Mouse (Mus musculus) lung, embryonic 16.5 days (tissue): ENCODE results near the gene Ccnt1. TPM values are rescaled to one million over a fixed set of nuclear protein-coding genes. Genes with fewer than 3 reads are reported as not detected.

ENCODE experiments used
- microRNA-seq: library from miRNA; unstranded; fragments of <30 nt; microRNA quantifications from one replicate; pipeline ENCODE4, GENCODE M21; 2016
- polyA plus RNA-seq: library from polyadenylated mRNA; unstranded; fragments of >200 nt; fragmentation: Nextera tagmentation; extraction: Ambion mirVana; gene quantifications from 2 replicates; pipeline ENCODE4 v1.2.1, GENCODE M21; 2015

Gene Ccnt1
- polyA plus RNA-seq, 1 experiment from 2014 or later: 64.2 TPM

Small RNA genes lying within 50 kb of the gene (microRNA-seq; reads per million reads assigned to microRNA genes)
- not detected for gene Mir1291

Other genes with a start within 250 kb of the Ccnt1 start
- not detected in 2 replicates for gene Olfr284, start 229.9 kb downstream of the Ccnt1 start, polyA plus RNA-seq
- not detected in 2 replicates for gene Olfr283, start 190.0 kb downstream of the Ccnt1 start, polyA plus RNA-seq
- not detected in 2 replicates for gene Olfr282, start 139.7 kb downstream of the Ccnt1 start, polyA plus RNA-seq
- not detected in 2 replicates for gene Olfr281, start 118.3 kb downstream of the Ccnt1 start, polyA plus RNA-seq
- gene OR5BS1P, start 101.0 kb downstream of the Ccnt1 start, polyA plus RNA-seq: not detected in 2 replicates
- 0.39 and 0.82 TPM in 2 replicates for gene Lalba, start 88.2 kb downstream of the Ccnt1 start, polyA plus RNA-seq
- not detected in 2 replicates for gene Olfr279, start 78.5 kb downstream of the Ccnt1 start, polyA plus RNA-seq
- 86.3 and 89.9 TPM in 2 replicates for gene Kansl2, start 36.7 kb downstream of the Ccnt1 start, polyA plus RNA-seq
- not detected in 2 replicates for gene 4930415O20Rik, start 81 bp upstream of the Ccnt1 start, polyA plus RNA-seq
- 21.5 and 21.7 TPM in 2 replicates for gene Adcy6, start 39.2 kb upstream of the Ccnt1 start, polyA plus RNA-seq
- gene Cacnb3, start 59.9 kb upstream of the Ccnt1 start, polyA plus RNA-seq: 21.9 and 22.7 TPM in 2 replicates
- 21.6 and 24.0 TPM in 2 replicates for gene Ddx23, start 92.0 kb upstream of the Ccnt1 start, polyA plus RNA-seq
- 0.68 and 0.92 TPM in 2 replicates for gene Rnd1, start 106.5 kb upstream of the Ccnt1 start, polyA plus RNA-seq
- 4.9 and 5.3 TPM in 2 replicates for gene Ccdc65, start 137.3 kb upstream of the Ccnt1 start, polyA plus RNA-seq
- 32.5 and 33.5 TPM in 2 replicates for gene Fkbp11, start 157.3 kb upstream of the Ccnt1 start, polyA plus RNA-seq
- gene Arf3, start 192.3 kb upstream of the Ccnt1 start, polyA plus RNA-seq: 40.2 and 40.6 TPM in 2 replicates
- 0.13 and 0.23 TPM in 2 replicates for gene Wnt10b, start 207.2 kb upstream of the Ccnt1 start, polyA plus RNA-seq
- gene Wnt1, start 218.9 kb upstream of the Ccnt1 start, polyA plus RNA-seq: not detected in 2 replicates
- not detected in 2 replicates for gene Ddn, start 238.6 kb upstream of the Ccnt1 start, polyA plus RNA-seq